ENCODE assay signal across 23 mouse cellular contexts in genomic region chr11:17023984-17024383, GRCm38 (mm10). TPM values are rescaled to one million over a fixed set of nuclear protein-coding genes. Genes with fewer than 3 reads are reported as not detected.
DNase-seq lines count a peak whose midpoint lies in the region; ATAC-seq and TF ChIP-seq lines count a peak whose summit lies in the region.
"Had no signal": no experiment of that assay in that cellular context is flagged by ENCODE, and none has a peak within 500 bp of the region (broad histone marks: within the 10 kb centered on the region; RNA-seq: fewer than 3 reads in every experiment).

No protein-coding gene starts in this region.

- H3K4me2 ChIP-seq in midbrain, postnatal 0 days (ENCODE audit: low read depth, low read length, poor library complexity, severe bottlenecking): no peak overlapping the region
- H3K4me2 ChIP-seq: embryonic facial prominence, embryonic 13.5 days; embryonic facial prominence, embryonic 15.5 days; forebrain, embryonic 12.5 days had no signal

- no peak for TF ChIP-seq CTCF in midbrain, postnatal 0 days (IDR thresholded peaks at IDR 0.05)
- no peak for TF ChIP-seq CTCF in lung, adult 2 months (IDR thresholded peaks at IDR 0.05; ENCODE audit: insufficient read depth, low read length)

- WGBS in midbrain, postnatal 0 days: 85% methylated on average over 3 of the region's 3 CpGs
- 72% methylated on average over 3 of the region's 3 CpGs for WGBS in lung, adult 2 months

- no peaks in the 10 kb centered on the region for H3K4me1 ChIP-seq in midbrain, postnatal 0 days (ENCODE audit: insufficient read depth, low read length)
- H3K4me1 ChIP-seq in lung, adult 2 months (ENCODE audit: control insufficient read depth, insufficient read depth, low read length): no peaks in the 10 kb centered on the region
- H3K4me1 ChIP-seq: embryonic facial prominence, embryonic 13.5 days; embryonic facial prominence, embryonic 15.5 days; forebrain, embryonic 10.5 days; forebrain, embryonic 12.5 days had no signal

- TF ChIP-seq POLR2A in lung, adult 2 months (IDR thresholded peaks at IDR 0.05; ENCODE audit: borderline replicate concordance, extremely low read depth, low read depth, low read length): no peak

- ATAC-seq in common myeloid progenitor, adult 5-6 weeks (replicated peaks; ENCODE audit: low read depth, poor library complexity, severe bottlenecking): 0 out of 2 replicates have a peak, but pooled peaks have one; percentile 43
- ATAC-seq in granulocyte monocyte progenitor cell, adult 5-6 weeks (replicated peaks; ENCODE audit: poor library complexity, severe bottlenecking): peak; percentile 66
- ATAC-seq in megakaryocyte progenitor cell, adult 5-6 weeks (replicated peaks; ENCODE audit: poor library complexity): peak; percentile 51; the same call in 1 of the 2 replicates
- ATAC-seq in midbrain, postnatal 0 days (ENCODE audit: low FRiP score): no peak
- ATAC-seq in megakaryocyte-erythroid progenitor cell, adult 5-6 weeks (replicated peaks; ENCODE audit: low FRiP score, low TSS enrichment, poor library complexity, severe bottlenecking): no peak
- ATAC-seq: activated CD4-positive, CD25-positive, alpha-beta regulatory T cell, adult 4 months; CD4-positive, CD25-positive, alpha-beta regulatory T cell, adult 4 months; forebrain, embryonic 14.5 days; forebrain, embryonic 16.5 days; Patski had no signal

- H3K9me3 ChIP-seq in midbrain, postnatal 0 days (ENCODE audit: low read length): peaks cover under 1% of the 10 kb centered on the region; the same call in 1 of the 2 replicates
- H3K9me3 ChIP-seq: embryonic facial prominence, embryonic 13.5 days; G1E had no signal

- no peaks in the 10 kb centered on the region for H3K36me3 ChIP-seq in midbrain, postnatal 0 days (ENCODE audit: insufficient read depth, low read length)
- H3K36me3 ChIP-seq: embryonic facial prominence, embryonic 13.5 days; embryonic facial prominence, embryonic 15.5 days; forebrain, embryonic 10.5 days; forebrain, embryonic 12.5 days; G1E had no signal

- no peak overlapping the region for H3K9ac ChIP-seq in midbrain, postnatal 0 days (replicated peaks; ENCODE audit: low read length, poor library complexity, severe bottlenecking)
- H3K9ac ChIP-seq: embryonic facial prominence, embryonic 13.5 days; embryonic facial prominence, embryonic 15.5 days; forebrain, embryonic 12.5 days had no signal

- DNase-seq in midbrain, postnatal 0 days (ENCODE audit: low spot score): no peak
- no peak for DNase-seq in lung, adult 2 months
- DNase-seq: adrenal gland, adult 8-10 months; adrenal gland, postnatal 14 days; adrenal gland, postnatal 36 days; cerebellum, adult 11-12 months; embryo, embryonic 11 days had no signal

- H3K27ac ChIP-seq in midbrain, postnatal 0 days (ENCODE audit: low read depth, low read length): no peak overlapping the region
- H3K27ac ChIP-seq: embryonic facial prominence, embryonic 13.5 days; embryonic facial prominence, embryonic 15.5 days; forebrain, embryonic 10.5 days; forebrain, embryonic 12.5 days had no signal

- no peak overlapping the region for H3K4me3 ChIP-seq in midbrain, postnatal 0 days (ENCODE audit: low read depth, low read length)
- H3K4me3 ChIP-seq in lung, adult 2 months (replicated peaks; ENCODE audit: extremely low read depth, low read depth, low read length): no peak overlapping the region
- H3K4me3 ChIP-seq: embryonic facial prominence, embryonic 13.5 days; embryonic facial prominence, embryonic 15.5 days; erythroblast, embryonic 14.5 days; forebrain, embryonic 10.5 days; forebrain, embryonic 12.5 days had no signal

- no peaks in the 10 kb centered on the region for H3K27me3 ChIP-seq in midbrain, postnatal 0 days (ENCODE audit: insufficient read depth, low read length)
- H3K27me3 ChIP-seq: CH12.LX; embryonic facial prominence, embryonic 13.5 days; embryonic facial prominence, embryonic 15.5 days; forebrain, embryonic 12.5 days had no signal

RNA-seq across cellular contexts. Expression of gene Cnrip1, which starts 27.4 kb away (rescaled TPM):
- 3.8 and 5.7 TPM in 2 replicates for total RNA-seq in common myeloid progenitor, adult 5-6 weeks (2017)
- total RNA-seq in granulocyte monocyte progenitor cell, adult 5-6 weeks (2014; fragmentation: Nextera tagmentation): 0.92 and 1.7 TPM in 2 replicates
- total RNA-seq in granulocyte monocyte progenitor cell, adult 5-6 weeks (2017): 0.09 and 0.31 TPM in 2 replicates
- total RNA-seq in megakaryocyte progenitor cell, adult 5-6 weeks (2015): 1.9 and 2.6 TPM in 2 replicates
- total RNA-seq in megakaryocyte progenitor cell, adult 5-6 weeks (2017): 0.12 and 1.3 TPM in 2 replicates
- total RNA-seq in midbrain, postnatal 0 days (2014; rRNA removed): 134 and 144 TPM in 2 replicates
- 244 and 254 TPM in 2 replicates for polyA plus RNA-seq in midbrain, postnatal 0 days (2015; fragmentation: Nextera tagmentation; extraction: Ambion mirVana)
- 15.6 and 16.7 TPM in 2 replicates for polyA plus RNA-seq in lung, adult 2 months (2012; rRNA removed)
- 0.70 and 0.92 TPM in 2 replicates for total RNA-seq in megakaryocyte-erythroid progenitor cell, adult 5-6 weeks (2014; fragmentation: Nextera tagmentation)
- 2.0 and 2.7 TPM in 2 replicates for total RNA-seq in megakaryocyte-erythroid progenitor cell, adult 5-6 weeks (2017)
- total RNA-seq: CH12.LX had no signal
- polyA plus RNA-seq: erythroblast, embryonic 14.5 days; G1E had no signal

RNA-seq across cellular contexts. Expression of gene Plek, which starts 28.2 kb away (rescaled TPM):
- total RNA-seq in common myeloid progenitor, adult 5-6 weeks (2017): 144 and 147 TPM in 2 replicates
- 13.9 and 16.8 TPM in 2 replicates for total RNA-seq in granulocyte monocyte progenitor cell, adult 5-6 weeks (2014; fragmentation: Nextera tagmentation)
- 27.5 and 27.9 TPM in 2 replicates for total RNA-seq in granulocyte monocyte progenitor cell, adult 5-6 weeks (2017)
- total RNA-seq in megakaryocyte progenitor cell, adult 5-6 weeks (2015): 26.6 and 31.3 TPM in 2 replicates
- total RNA-seq in megakaryocyte progenitor cell, adult 5-6 weeks (2017): 28.4 and 31.3 TPM in 2 replicates
- 4.7 and 5.4 TPM in 2 replicates for total RNA-seq in midbrain, postnatal 0 days (2014; rRNA removed)
- polyA plus RNA-seq in midbrain, postnatal 0 days (2015; fragmentation: Nextera tagmentation; extraction: Ambion mirVana): 4.0 TPM in 2 replicates
- 3.4 and 7.0 TPM in 2 replicates for polyA plus RNA-seq in lung, adult 2 months (2012; rRNA removed)
- 1.7 and 10.1 TPM in 2 replicates for total RNA-seq in megakaryocyte-erythroid progenitor cell, adult 5-6 weeks (2014; fragmentation: Nextera tagmentation)
- total RNA-seq in megakaryocyte-erythroid progenitor cell, adult 5-6 weeks (2017): 27.3 and 65.3 TPM in 2 replicates
- polyA plus RNA-seq: Patski had no signal

Comparison
In these comparisons a context has a peak if more than half of its experiments do, and no peak if none do; other contexts are left out.
1. ATAC-seq: peak in common myeloid progenitor, adult 5-6 weeks (single experiment), granulocyte monocyte progenitor cell, adult 5-6 weeks (single experiment) and megakaryocyte progenitor cell, adult 5-6 weeks (single experiment); none in midbrain, postnatal 0 days (single experiment) and megakaryocyte-erythroid progenitor cell, adult 5-6 weeks (single experiment).
2. RNA of gene Cnrip1, which starts 27.4 kb away (total RNA-seq): 134 to 144 TPM in midbrain, postnatal 0 days; 3.8 to 5.7 TPM in common myeloid progenitor, adult 5-6 weeks, 0.12 to 2.6 TPM in megakaryocyte progenitor cell, adult 5-6 weeks, 0.70 to 2.7 TPM in megakaryocyte-erythroid progenitor cell, adult 5-6 weeks and 0.09 to 1.7 TPM in granulocyte monocyte progenitor cell, adult 5-6 weeks; every median in the first group is over 10 times any median in the second.